In the genomic region with DNA sequence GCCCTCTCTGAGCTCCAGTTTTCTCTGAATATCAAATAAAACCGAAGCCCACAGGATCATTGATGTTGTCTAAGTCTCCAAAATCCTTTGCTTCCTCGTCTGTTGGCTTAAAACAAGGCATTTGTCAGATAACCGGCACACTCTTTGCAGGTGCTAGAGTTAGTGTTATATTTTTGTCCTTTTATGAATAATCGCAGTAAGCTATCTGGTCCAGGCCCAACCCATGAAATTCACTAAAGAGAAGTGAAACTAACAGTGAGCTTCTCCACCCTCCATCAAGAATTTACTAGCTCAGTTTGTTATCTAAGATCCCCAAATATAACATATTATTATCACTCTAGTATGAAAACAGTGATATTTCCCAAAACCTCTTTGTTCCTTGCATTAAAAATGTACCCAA, we compare ENCODE assay signal across 20 mouse cellular contexts. TPM values are rescaled to one million over a fixed set of nuclear protein-coding genes. Genes with fewer than 3 reads are reported as not detected.
DNase-seq lines count a peak whose midpoint lies in the region; ATAC-seq and TF ChIP-seq lines count a peak whose summit lies in the region.
"Had no signal": no experiment of that assay in that cellular context is flagged by ENCODE, and none has a peak within 500 bp of the region (broad histone marks: within the 10 kb centered on the region; RNA-seq: fewer than 3 reads in every experiment).

No protein-coding gene starts in this region.

- peak; percentile 57 for ATAC-seq in granulocyte monocyte progenitor cell, adult 5-6 weeks (replicated peaks; ENCODE audit: poor library complexity, severe bottlenecking)
- ATAC-seq in megakaryocyte-erythroid progenitor cell, adult 5-6 weeks (replicated peaks; ENCODE audit: low FRiP score, low TSS enrichment, poor library complexity, severe bottlenecking), result no peak
- no peak for ATAC-seq in cerebellum, adult (ENCODE audit: insufficient number of reproducible peaks, low FRiP score, low TSS enrichment)
- ATAC-seq: forebrain, embryonic 15.5 days had no signal

- H3K27ac ChIP-seq in left cerebral cortex, adult 2 months, result no peak overlapping the region; the same call in 1 of the 2 replicates
- H3K27ac ChIP-seq: embryonic facial prominence, embryonic 12.5 days; forebrain, embryonic 15.5 days; heart, embryonic 10.5 days; hindbrain, embryonic 14.5 days had no signal

- intact Hi-C loops in left cerebral cortex, adult 2 months (cut with DNase I), result no loop called here

- peak overlapping the region; percentile 3; the same call in 1 of the 2 replicates for H3K4me3 ChIP-seq in left cerebral cortex, adult 2 months
- H3K4me3 ChIP-seq: embryonic facial prominence, embryonic 12.5 days; forebrain, embryonic 15.5 days; heart, embryonic 10.5 days had no signal

- TF ChIP-seq CTCF in left cerebral cortex, adult 2 months (IDR thresholded peaks at IDR 0.05), result no peak

- no peak for DNase-seq in left cerebral cortex, adult 2 months (ENCODE audit: extremely low spot score in 1 of 2, low spot score in 2 of 2)
- no peak for DNase-seq in left cerebral cortex, adult 9 months (ENCODE audit: low spot score in 2 of 2)
- DNase-seq in B cell, adult 2 months, result peak; percentile 32 to 37
- DNase-seq in adipocyte (ENCODE audit: low spot score), result no peak
- DNase-seq: adrenal gland, postnatal 14 days; cerebellum, adult 18-20 months; cerebellum, adult 9-11 months; gastrocnemius, postnatal 36 days; heart, adult 18-20 months; heart, postnatal 10 days; heart, postnatal 4 days had no signal

RNA-seq across cellular contexts. Expression of a gene that starts 0.8 kb away (rescaled TPM):
- 1 to 10 TPM; 1.1 to 1.3 TPM for total RNA-seq in left cerebral cortex, adult 2 months (2021)
- total RNA-seq in granulocyte monocyte progenitor cell, adult 5-6 weeks (2014; fragmentation: Nextera tagmentation), result not detected in 2 replicates
- not detected in 2 replicates for total RNA-seq in granulocyte monocyte progenitor cell, adult 5-6 weeks (2017)
- not detected in 2 replicates for total RNA-seq in megakaryocyte-erythroid progenitor cell, adult 5-6 weeks (2014; fragmentation: Nextera tagmentation)
- not detected in 2 replicates for total RNA-seq in megakaryocyte-erythroid progenitor cell, adult 5-6 weeks (2017)
- total RNA-seq: adrenal gland, adult 18-20 months; adrenal gland, postnatal 14 days; gastrocnemius, adult 8-10 months; gastrocnemius, postnatal 36 days; heart, adult 18-20 months; heart, postnatal 10 days; heart, postnatal 4 days had no signal

RNA-seq across cellular contexts. Expression of a gene that starts 40.3 kb away (rescaled TPM):
- 10 to 100 TPM; 21.8 to 22.9 TPM for total RNA-seq in left cerebral cortex, adult 2 months (2021)
- 37.6 and 54.8 TPM in 2 replicates for total RNA-seq in granulocyte monocyte progenitor cell, adult 5-6 weeks (2014; fragmentation: Nextera tagmentation)
- 18.2 and 20.3 TPM in 2 replicates for total RNA-seq in granulocyte monocyte progenitor cell, adult 5-6 weeks (2017)
- 25.8 and 45.8 TPM in 2 replicates for total RNA-seq in megakaryocyte-erythroid progenitor cell, adult 5-6 weeks (2014; fragmentation: Nextera tagmentation)
- total RNA-seq in megakaryocyte-erythroid progenitor cell, adult 5-6 weeks (2017), result 14.6 and 14.9 TPM in 2 replicates

RNA-seq across cellular contexts. Expression of a gene that starts 44.1 kb away (rescaled TPM):
- total RNA-seq in left cerebral cortex, adult 2 months (2021), result 10 to 100 TPM; 93.7 to 94.2 TPM
- total RNA-seq in granulocyte monocyte progenitor cell, adult 5-6 weeks (2014; fragmentation: Nextera tagmentation), result 55.9 and 59.9 TPM in 2 replicates
- 61.9 and 81.3 TPM in 2 replicates for total RNA-seq in granulocyte monocyte progenitor cell, adult 5-6 weeks (2017)
- 6.4 and 10.6 TPM in 2 replicates for total RNA-seq in megakaryocyte-erythroid progenitor cell, adult 5-6 weeks (2014; fragmentation: Nextera tagmentation)
- total RNA-seq in megakaryocyte-erythroid progenitor cell, adult 5-6 weeks (2017), result 12.2 and 23.0 TPM in 2 replicates

Comparison
In these comparisons a context has a peak if more than half of its experiments do, and no peak if none do; other contexts are left out.
1. DNase-seq: peak in B cell, adult 2 months (2 of 2); none in left cerebral cortex, adult 2 months (0 of 2), left cerebral cortex, adult 9 months (0 of 2) and adipocyte (single experiment).